Mouse (Mus musculus): Measurements from ENCODE around the gene Phlda3. TPM values are rescaled to one million over a fixed set of nuclear protein-coding genes. Genes with fewer than 3 reads are reported as not detected.

Phlda3 gene
- polyA plus RNA-seq (2012; rRNA removed) = 17.5 and 18.9 TPM in 2 replicates

DNA sequence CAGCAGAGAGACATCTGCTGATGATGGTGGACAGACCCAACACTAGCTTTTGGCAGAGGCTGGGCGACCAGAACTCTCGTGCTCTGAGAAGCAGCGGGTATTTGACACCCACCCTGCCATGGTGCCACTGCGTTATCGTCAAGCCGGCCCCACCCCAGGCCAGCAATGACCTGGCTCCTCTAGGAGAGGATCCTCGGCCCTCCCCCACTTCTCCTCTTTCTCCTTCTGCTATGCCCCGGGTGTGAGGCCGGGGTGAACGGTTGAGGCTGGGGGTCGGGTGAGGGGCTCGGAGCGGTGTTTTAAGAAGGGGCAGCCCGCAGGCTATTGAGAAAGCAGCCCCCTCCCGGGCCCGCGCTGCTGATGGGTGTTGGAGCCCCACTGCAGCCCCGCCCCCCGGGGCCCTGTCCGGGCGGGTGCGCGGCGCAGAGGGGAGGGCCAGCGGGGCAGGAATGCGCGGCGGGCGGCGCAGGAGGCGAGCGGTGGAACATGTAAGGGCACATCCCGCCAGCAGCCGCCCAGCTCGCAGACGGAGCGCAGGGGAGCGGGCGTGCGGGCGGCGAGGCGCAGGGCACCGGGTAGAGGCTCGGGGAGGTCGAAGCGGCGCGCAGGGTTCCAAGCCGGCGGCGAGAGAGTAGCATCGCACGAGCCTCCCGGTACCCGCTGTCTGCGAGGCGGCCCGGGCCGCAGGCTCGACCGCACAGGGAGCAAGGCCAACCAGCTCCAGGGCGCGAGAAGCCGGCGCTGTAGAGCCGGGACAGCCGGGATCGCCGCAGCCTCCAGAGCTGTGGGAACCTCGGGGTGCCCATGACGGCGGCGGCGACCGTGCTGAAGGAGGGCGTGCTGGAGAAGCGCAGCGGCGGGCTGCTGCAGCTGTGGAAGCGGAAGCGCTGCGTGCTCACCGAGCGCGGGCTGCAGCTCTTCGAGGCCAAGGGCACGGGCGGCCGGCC is at the start of gene Phlda3:
Gene Phlda3, plus strand, starts transcription at position 475 of the 947 bp plus-strand sequence.
- Histone ChIP-seq H3K27me3 (ENCODE audit: control insufficient read depth, insufficient read depth, low read length) (peaks cover 10% of the 10 kb centered on the region), H3K27ac (ENCODE audit: insufficient read depth, low read length) (peak within 1 kb of the TSS; percentile 59; the same call in 1 of the 2 replicates), H3K36me3 (ENCODE audit: control insufficient read depth, insufficient read depth, low read length) (no peaks in the 10 kb centered on the region), H3K4me1 (ENCODE audit: control insufficient read depth, insufficient read depth, insufficient read length) (peaks cover 8% of the 10 kb centered on the region), H3K4me3 (ENCODE audit: extremely low read depth, insufficient read depth, insufficient read length) (peak within 1 kb of the TSS; percentile 61)
- TF ChIP-seq CTCF (IDR thresholded peaks at IDR 0.05; ENCODE audit: extremely low read depth, insufficient read depth, insufficient read length, insufficient replicate concordance) (no peak), POLR2A (IDR thresholded peaks at IDR 0.05; ENCODE audit: low read depth, low read length) (no peak)
- 3% methylated on average over 89 of the region's 90 CpGs for WGBS
- peak in 1 of 2 experiments; percentile 23 for DNase-seq (ENCODE audit: low read depth in 1 of 2, low spot score in 2 of 2)

GRCm38 (mm10) chr1:135719486-135719885 is 46.4 kb upstream of the Phlda3 start:
- 9% methylated on average over 9 of the region's 9 CpGs for WGBS
- no peak overlapping the region for H3K27ac ChIP-seq (ENCODE audit: insufficient read depth, low read length)
- H3K36me3 ChIP-seq (ENCODE audit: control insufficient read depth, insufficient read depth, low read length) = no peaks in the 10 kb centered on the region
- no peaks in the 10 kb centered on the region for H3K4me1 ChIP-seq (ENCODE audit: control insufficient read depth, insufficient read depth, insufficient read length)
- no peak overlapping the region for H3K4me3 ChIP-seq (ENCODE audit: extremely low read depth, insufficient read depth, insufficient read length)
- H3K27me3 ChIP-seq (ENCODE audit: control insufficient read depth, insufficient read depth, low read length) = no peaks in the 10 kb centered on the region
- DNase-seq (ENCODE audit: low read depth in 1 of 2, low spot score in 2 of 2) = peak; percentile 65 to 67
- TF ChIP-seq POLR2A (IDR thresholded peaks at IDR 0.05; ENCODE audit: low read depth, low read length) = no peak
- peak; percentile 72; the same call in 1 of the 2 replicates for TF ChIP-seq CTCF (IDR thresholded peaks at IDR 0.05; ENCODE audit: extremely low read depth, insufficient read depth, insufficient read length, insufficient replicate concordance)

GRCm38 (mm10) chr1:135719983-135720382 is 45.9 kb upstream of the Phlda3 start, which contains the start of gene Csrp1:
Csrp1 (plus strand) TSS chr1:135720061.
- no peak for DNase-seq (ENCODE audit: low read depth in 1 of 2, low spot score in 2 of 2)
- Histone ChIP-seq H3K27me3 (ENCODE audit: control insufficient read depth, insufficient read depth, low read length) (no peaks in the 10 kb centered on the region), H3K4me1 (ENCODE audit: control insufficient read depth, insufficient read depth, insufficient read length) (no peaks in the 10 kb centered on the region), H3K36me3 (ENCODE audit: control insufficient read depth, insufficient read depth, low read length) (no peaks in the 10 kb centered on the region), H3K27ac (ENCODE audit: insufficient read depth, low read length) (no peak within 1 kb of the TSS), H3K4me3 (ENCODE audit: extremely low read depth, insufficient read depth, insufficient read length) (no peak within 1 kb of the TSS)
- TF ChIP-seq CTCF (IDR thresholded peaks at IDR 0.05; ENCODE audit: extremely low read depth, insufficient read depth, insufficient read length, insufficient replicate concordance) (no peak), POLR2A (IDR thresholded peaks at IDR 0.05; ENCODE audit: low read depth, low read length) (no peak)
- 43% methylated on average over 6 of the region's 6 CpGs for WGBS

- TF ChIP-seq CTCF (IDR thresholded peaks at IDR 0.05; ENCODE audit: extremely low read depth, insufficient read depth, insufficient read length, insufficient replicate concordance) (no peak), POLR2A (IDR thresholded peaks at IDR 0.05; ENCODE audit: low read depth, low read length) (no peak)
- H3K27me3 ChIP-seq (ENCODE audit: control insufficient read depth, insufficient read depth, low read length) = no peaks in the 10 kb centered on the region
- no peak for DNase-seq (ENCODE audit: low read depth in 1 of 2, low spot score in 2 of 2)
- no peaks in the 10 kb centered on the region for H3K36me3 ChIP-seq (ENCODE audit: control insufficient read depth, insufficient read depth, low read length)
- H3K4me3 ChIP-seq (ENCODE audit: extremely low read depth, insufficient read depth, insufficient read length) = no peak overlapping the region
- 93% methylated on average over 1 of the region's 1 CpGs for WGBS
- peaks cover 5% of the 10 kb centered on the region; the same call in 1 of the 2 replicates for H3K4me1 ChIP-seq (ENCODE audit: control insufficient read depth, insufficient read depth, insufficient read length)
- H3K27ac ChIP-seq (ENCODE audit: insufficient read depth, low read length) = no peak overlapping the region
These were observed 42.9 kb upstream of the Phlda3 start for GRCm38 (mm10) chr1:135723016-135723415.

DNA sequence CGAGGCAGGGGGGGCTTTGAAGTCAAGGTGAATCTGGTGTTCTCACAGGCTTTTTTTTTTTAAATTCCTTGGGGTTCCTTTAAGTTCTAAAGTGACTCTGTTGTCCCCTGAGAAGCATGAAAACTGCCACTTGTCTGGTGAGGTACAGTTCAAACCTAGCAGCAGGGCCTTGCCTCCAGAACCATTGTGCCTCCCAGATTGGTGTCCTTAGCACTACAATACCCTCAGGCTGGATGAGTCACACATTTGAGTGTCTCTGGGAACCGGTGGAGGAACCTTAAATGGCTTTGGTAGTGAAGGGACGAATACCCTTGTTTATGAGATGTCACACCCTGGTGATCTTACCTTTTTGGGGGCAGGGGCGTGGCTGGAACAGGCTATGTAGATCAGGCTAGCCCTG is 41.8 kb upstream of the Phlda3 start:
- no peak overlapping the region for H3K27ac ChIP-seq (ENCODE audit: insufficient read depth, low read length)
- no peak overlapping the region for H3K4me3 ChIP-seq (ENCODE audit: extremely low read depth, insufficient read depth, insufficient read length)
- H3K4me1 ChIP-seq (ENCODE audit: control insufficient read depth, insufficient read depth, insufficient read length) = peaks cover 5% of the 10 kb centered on the region; the same call in 1 of the 2 replicates
- TF ChIP-seq POLR2A (IDR thresholded peaks at IDR 0.05; ENCODE audit: low read depth, low read length) = no peak
- TF ChIP-seq CTCF (IDR thresholded peaks at IDR 0.05; ENCODE audit: extremely low read depth, insufficient read depth, insufficient read length, insufficient replicate concordance) = no peak
- no peak for DNase-seq (ENCODE audit: low read depth in 1 of 2, low spot score in 2 of 2)
- no peaks in the 10 kb centered on the region for H3K36me3 ChIP-seq (ENCODE audit: control insufficient read depth, insufficient read depth, low read length)
- H3K27me3 ChIP-seq (ENCODE audit: control insufficient read depth, insufficient read depth, low read length) = no peaks in the 10 kb centered on the region
- 73% methylated on average over 4 of the region's 4 CpGs for WGBS

DNA sequence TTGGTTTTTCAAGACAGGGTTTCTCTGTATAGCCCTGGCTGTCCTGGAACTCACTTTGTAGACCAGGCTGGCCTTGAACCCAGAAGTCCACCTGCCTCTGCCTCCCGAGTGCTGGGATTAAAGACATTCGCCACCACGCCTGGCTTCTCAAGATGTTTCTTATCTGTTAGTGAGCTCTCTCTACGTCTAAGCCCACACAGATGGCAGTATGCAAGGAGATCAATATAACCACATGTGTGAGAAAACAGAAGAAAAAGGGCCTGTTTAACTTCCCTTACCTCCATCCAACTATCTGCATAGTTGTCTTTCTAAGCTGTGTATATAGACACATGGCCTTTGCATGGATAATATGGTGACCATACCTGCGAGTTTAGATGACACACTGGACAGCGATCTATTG is 40.6 kb upstream of the Phlda3 start:
- no peak for DNase-seq (ENCODE audit: low read depth in 1 of 2, low spot score in 2 of 2)
- TF ChIP-seq CTCF (IDR thresholded peaks at IDR 0.05; ENCODE audit: extremely low read depth, insufficient read depth, insufficient read length, insufficient replicate concordance) (no peak), POLR2A (IDR thresholded peaks at IDR 0.05; ENCODE audit: low read depth, low read length) (no peak)
- 79% methylated on average over 6 of the region's 6 CpGs for WGBS
- H3K27ac ChIP-seq (ENCODE audit: insufficient read depth, low read length) = no peak overlapping the region
- no peaks in the 10 kb centered on the region for H3K36me3 ChIP-seq (ENCODE audit: control insufficient read depth, insufficient read depth, low read length)
- H3K27me3 ChIP-seq (ENCODE audit: control insufficient read depth, insufficient read depth, low read length) = no peaks in the 10 kb centered on the region
- peaks cover 14% of the 10 kb centered on the region; the same call in 1 of the 2 replicates for H3K4me1 ChIP-seq (ENCODE audit: control insufficient read depth, insufficient read depth, insufficient read length)
- H3K4me3 ChIP-seq (ENCODE audit: extremely low read depth, insufficient read depth, insufficient read length) = no peak overlapping the region
